Mouse (Mus musculus) neural tube, embryonic 13.5 days (tissue): ENCODE measurements around the gene Pxn. TPM values are rescaled to one million over a fixed set of nuclear protein-coding genes. Genes with fewer than 3 reads are reported as not detected.

ENCODE experiments used
- ATAC-seq: fragments of 200-750 bp; cut with Nextera tagmentation; 2 replicates; pipeline ENCODE4 v1.8.0; 2017; ENCODE audit warnings: low read depth, mild to moderate bottlenecking, moderate TSS enrichment, moderate library complexity
- H3K27ac ChIP-seq: fragments of 300-500 bp; sonication (generic); replicated peaks from 2 replicates; pipeline ENCODE4 v1.5.1; 2015; ENCODE audit warnings: moderate library complexity, mild to moderate bottlenecking, inconsistent platforms
- H3K27me3 ChIP-seq: fragments of 300-500 bp; sonication (generic); 2 replicates; pipeline ENCODE4 v1.6.1; 2015; ENCODE audit warnings: mild to moderate bottlenecking, inconsistent platforms
- H3K36me3 ChIP-seq: fragments of 300-500 bp; sonication (generic); 2 replicates; pipeline ENCODE4 v1.6.1; 2015; ENCODE audit warnings: mild to moderate bottlenecking, inconsistent platforms
- H3K4me1 ChIP-seq: fragments of 300-500 bp; sonication (generic); replicated peaks from 2 replicates; pipeline ENCODE4 v1.6.1; 2015; ENCODE audit warnings: inconsistent platforms
- H3K4me2 ChIP-seq: fragments of 300-500 bp; sonication (generic); 2 replicates; pipeline ENCODE4 v1.6.1; 2015; ENCODE audit warnings: inconsistent platforms, mild to moderate bottlenecking, moderate library complexity
- H3K4me3 ChIP-seq: fragments of 300-500 bp; sonication (generic); 2 replicates; pipeline ENCODE4 v1.5.1; 2015; ENCODE audit warnings: mild to moderate bottlenecking, inconsistent platforms
- H3K9ac ChIP-seq: fragments of 300-500 bp; sonication (generic); 2 replicates; pipeline ENCODE4 v1.6.1; 2015; ENCODE audit warnings: moderate library complexity, mild to moderate bottlenecking, inconsistent platforms
- H3K9me3 ChIP-seq: fragments of 300-500 bp; sonication (generic); 2 replicates; pipeline ENCODE4 v1.6.1; 2016; ENCODE audit warnings: inconsistent platforms
- WGBS: fragments of 180-500 bp; shearing (Covaris S2); methylation state at CpG from one replicate; pipeline ENCODE4 v1.1.7; 2015; 5-methylcytosine and 5-hydroxymethylcytosine counted together
- polyA plus RNA-seq: library from polyadenylated mRNA; unstranded; fragments of >200 nt; fragmentation: Nextera tagmentation; extraction: Ambion mirVana; gene quantifications from 2 replicates; pipeline ENCODE4 v1.2.1, GENCODE M21; 2015

Gene Pxn
- polyA plus RNA-seq, 1 experiment from 2014 or later: 26.5 TPM

DNA sequence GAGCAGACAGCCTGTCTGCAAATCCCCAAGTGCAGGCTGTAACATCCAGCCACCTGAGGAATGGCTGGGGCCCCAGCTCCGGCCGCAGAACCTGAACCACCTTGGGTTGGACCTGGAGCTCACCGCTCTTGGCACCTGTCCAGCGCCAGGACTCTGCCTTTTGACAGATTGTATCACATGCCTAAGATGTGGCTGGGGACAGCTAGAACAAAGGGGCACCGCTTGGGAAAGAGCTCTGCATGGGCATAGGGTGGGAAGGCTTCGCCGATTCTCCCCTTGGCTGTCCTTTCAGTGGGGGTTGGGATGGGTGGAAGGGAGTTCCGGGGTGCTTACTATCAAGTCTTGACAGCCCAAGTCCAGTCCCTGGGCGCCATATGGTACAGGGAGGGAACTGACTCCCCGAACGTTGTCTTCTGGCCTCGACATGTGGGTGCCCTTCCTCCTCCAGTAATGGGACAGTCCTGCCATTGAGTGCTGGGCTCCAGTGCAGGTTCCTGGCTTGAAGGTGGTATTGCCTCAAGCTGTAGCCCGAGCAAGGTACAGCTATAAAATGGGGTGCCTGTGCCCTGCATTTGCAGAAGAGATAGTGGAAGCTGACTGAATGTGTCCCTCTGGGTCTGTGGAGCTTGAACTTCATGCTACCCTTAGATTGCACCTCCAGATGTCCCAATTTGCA lies 31.7 kb downstream of the Pxn start:
- peak; percentile 26; the same call in 1 of the 2 replicates for ATAC-seq
- 0 out of 2 replicates have a peak overlapping the region, but pooled peaks have one; percentile 26 for H3K9ac ChIP-seq
- no peak overlapping the region for H3K4me3 ChIP-seq
- 74% methylated on average over 13 of the region's 13 CpGs for WGBS
- H3K27ac ChIP-seq: no peak overlapping the region; the same call in 1 of the 2 replicates
- H3K9me3 ChIP-seq: no peaks in the 10 kb centered on the region
- H3K36me3 ChIP-seq: no peaks in the 10 kb centered on the region
- H3K4me1 ChIP-seq: peaks cover 54% of the 10 kb centered on the region
- H3K4me2 ChIP-seq: 0 out of 2 replicates have a peak overlapping the region, but pooled peaks have one; percentile 13
- no peaks in the 10 kb centered on the region for H3K27me3 ChIP-seq

DNA sequence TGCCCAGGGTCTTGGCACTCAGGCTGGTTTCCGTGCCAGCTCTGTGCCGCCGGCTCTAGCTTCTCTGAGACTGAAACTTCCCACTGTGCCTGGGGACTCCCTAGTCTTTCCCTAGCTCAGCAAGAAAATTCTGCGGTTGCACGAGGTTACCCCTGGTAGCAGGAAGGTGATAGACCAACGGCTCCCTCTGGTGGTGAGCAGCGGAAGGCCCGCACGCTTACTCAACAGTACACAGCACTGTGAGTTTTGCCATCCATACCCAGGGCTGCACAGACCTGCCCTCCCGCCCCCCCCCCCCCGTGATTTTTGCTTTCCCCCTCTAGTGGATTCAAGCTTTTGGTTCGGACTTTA lies 32.2 kb downstream of the Pxn start:
- Histone ChIP-seq H3K4me3 (no peak overlapping the region), H3K4me2 (0 out of 2 replicates have a peak overlapping the region, but pooled peaks have one; percentile 13), H3K9me3 (no peaks in the 10 kb centered on the region), H3K27ac (no peak overlapping the region; the same call in 1 of the 2 replicates), H3K27me3 (no peaks in the 10 kb centered on the region), H3K9ac (0 out of 2 replicates have a peak overlapping the region, but pooled peaks have one; percentile 26), H3K4me1 (peaks cover 56% of the 10 kb centered on the region), H3K36me3 (no peaks in the 10 kb centered on the region)
- peak; percentile 80 for ATAC-seq
- WGBS: 2% methylated on average over 12 of the region's 12 CpGs

DNA sequence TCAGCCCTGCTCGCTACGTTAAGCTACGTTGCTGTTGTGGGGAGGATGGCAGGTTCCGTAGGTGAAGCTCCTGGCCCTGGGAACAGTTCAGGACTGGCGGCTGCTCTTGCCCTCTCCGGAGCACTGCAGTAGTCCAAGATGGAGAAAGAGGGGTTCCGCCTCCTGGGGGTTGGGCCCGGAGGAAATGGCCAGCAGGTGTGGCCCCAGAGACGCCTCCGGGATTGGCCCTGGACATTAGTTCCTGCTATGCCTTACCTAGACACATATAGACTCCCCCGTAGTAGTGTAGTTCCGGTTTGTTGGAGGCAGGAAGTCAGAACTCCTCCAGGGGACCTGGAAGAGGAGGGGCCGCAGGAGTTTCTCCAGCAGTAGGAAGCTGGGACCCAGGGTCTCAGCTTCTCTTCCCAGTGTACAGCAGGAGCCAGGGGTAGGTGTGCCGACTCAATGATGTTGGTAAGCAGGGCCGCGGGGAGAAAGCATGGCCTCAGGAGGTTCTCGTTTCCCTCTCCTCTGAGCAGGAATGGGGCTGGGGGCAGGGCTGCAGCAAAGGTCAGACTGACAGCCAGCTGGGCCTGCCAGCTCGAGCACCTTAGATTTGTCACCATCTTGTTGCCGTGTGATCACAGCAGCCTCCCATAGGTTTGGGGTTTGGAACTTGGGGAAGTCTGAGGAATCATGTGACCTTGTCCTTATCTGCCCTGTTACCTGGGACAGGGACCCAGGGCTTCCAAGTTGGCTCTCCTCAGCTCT lies 36.3 kb downstream of the Pxn start:
- Histone ChIP-seq H3K4me3 (no peak overlapping the region), H3K36me3 (peaks cover 29% of the 10 kb centered on the region), H3K27ac (peak overlapping the region; percentile 54), H3K4me2 (0 out of 2 replicates have a peak overlapping the region, but pooled peaks have one; percentile 7), H3K9ac (peak overlapping the region; percentile 22), H3K27me3 (no peaks in the 10 kb centered on the region), H3K9me3 (no peaks in the 10 kb centered on the region), H3K4me1 (peaks cover 57% of the 10 kb centered on the region)
- no peak for ATAC-seq
- 62% methylated on average over 19 of the region's 19 CpGs for WGBS

DNA sequence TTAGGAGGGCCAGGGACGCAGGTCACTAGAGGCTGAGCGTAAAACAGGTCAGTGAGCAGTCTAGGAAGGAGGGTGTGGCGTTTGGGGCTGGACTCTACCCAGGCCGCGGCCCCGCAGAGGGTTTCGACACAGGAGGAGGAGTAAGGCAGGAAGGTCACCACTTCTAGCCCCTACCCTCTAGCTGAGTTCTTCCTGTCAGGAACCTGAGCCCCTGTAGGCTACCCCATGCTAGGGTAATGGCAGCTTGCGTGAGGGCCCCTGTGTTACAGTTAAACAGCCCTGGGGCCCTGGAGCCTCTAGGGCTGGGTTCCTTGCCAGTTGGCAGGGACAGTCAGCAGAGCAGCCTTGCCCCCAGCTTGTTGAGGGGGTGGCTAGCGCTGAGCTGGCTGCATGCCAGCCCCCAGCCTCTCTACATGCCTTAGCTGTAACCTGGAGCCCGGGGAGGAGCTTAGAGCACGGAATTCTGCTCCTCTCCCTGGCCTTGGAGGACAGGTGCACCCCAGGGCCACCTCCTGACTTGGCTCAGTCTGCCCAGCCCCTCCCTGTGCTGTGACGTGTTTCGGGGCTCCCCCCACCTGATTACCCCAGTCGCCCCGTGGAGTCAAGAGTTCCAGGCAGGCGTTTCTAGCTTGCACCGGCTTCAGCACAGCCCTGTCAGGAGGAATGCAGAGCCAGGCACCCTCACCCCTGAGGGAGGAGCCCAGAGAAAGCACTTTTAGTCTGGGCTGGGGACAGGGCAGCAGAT lies 37.2 kb downstream of the Pxn start:
- Histone ChIP-seq H3K9ac (peak overlapping the region; percentile 49; the same call in 1 of the 2 replicates), H3K4me1 (peaks cover 49% of the 10 kb centered on the region), H3K4me2 (peak overlapping the region; percentile 13; the same call in 1 of the 2 replicates), H3K27me3 (no peaks in the 10 kb centered on the region), H3K4me3 (no peak overlapping the region), H3K27ac (peak overlapping the region; percentile 54), H3K36me3 (peaks cover 36% of the 10 kb centered on the region), H3K9me3 (no peaks in the 10 kb centered on the region)
- ATAC-seq: peak; percentile 72
- 63% methylated on average over 17 of the region's 17 CpGs for WGBS

DNA sequence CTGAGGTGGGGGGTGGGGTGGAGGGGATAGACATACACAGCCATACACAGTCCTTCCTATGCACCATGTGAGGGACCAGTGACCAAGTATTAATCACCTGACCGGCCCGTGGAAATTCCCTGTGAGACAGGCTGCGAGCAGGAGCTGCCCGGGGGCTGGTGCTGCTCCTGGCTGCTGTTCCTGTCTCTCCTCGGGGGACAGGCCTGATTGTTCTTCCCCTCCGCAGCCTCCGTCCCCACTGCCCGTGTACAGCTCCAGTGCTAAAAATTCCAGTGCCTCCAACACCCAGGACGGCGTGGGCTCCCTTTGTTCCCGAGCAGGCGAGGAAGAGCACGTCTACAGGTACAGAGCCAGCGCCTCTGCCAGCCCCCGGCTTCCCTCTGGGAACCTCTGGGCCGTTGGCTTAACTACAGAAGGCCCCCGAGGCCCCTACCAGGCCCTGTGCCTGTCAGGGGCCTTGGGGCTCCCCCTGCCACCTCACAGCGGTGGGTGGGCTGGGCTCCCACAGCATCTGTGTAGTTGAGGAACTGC lies 38.2 kb downstream of the Pxn start:
- Histone ChIP-seq H3K27ac (peak overlapping the region; percentile 15; the same call in 1 of the 2 replicates), H3K9ac (no peak overlapping the region)

DNA sequence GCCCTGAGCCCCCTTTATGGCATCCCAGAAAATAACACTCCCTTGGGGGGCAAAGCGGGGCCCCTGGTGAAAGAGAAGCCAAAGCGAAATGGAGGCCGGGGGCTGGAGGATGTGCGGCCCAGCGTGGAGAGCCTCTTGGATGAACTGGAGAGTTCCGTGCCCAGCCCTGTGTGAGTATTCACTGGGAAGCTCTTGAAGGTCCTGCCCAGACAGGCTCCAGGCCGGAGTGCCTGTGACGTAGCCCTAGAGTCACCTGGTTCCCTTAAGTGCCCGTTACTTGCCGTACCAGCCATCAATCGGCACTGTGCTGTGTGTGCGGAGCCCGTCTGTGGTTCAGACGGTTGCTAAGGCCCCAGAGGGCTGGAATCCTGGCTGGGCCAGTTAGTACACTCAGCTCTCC lies 39.2 kb downstream of the Pxn start:
- no peak for ATAC-seq
- H3K9ac ChIP-seq: peak overlapping the region; percentile 8; the same call in 1 of the 2 replicates
- H3K4me1 ChIP-seq: peaks cover 45% of the 10 kb centered on the region
- H3K4me2 ChIP-seq: no peak overlapping the region
- 83% methylated on average over 14 of the region's 14 CpGs for WGBS
- H3K4me3 ChIP-seq: no peak overlapping the region
- no peak overlapping the region for H3K27ac ChIP-seq
- H3K36me3 ChIP-seq: peaks cover 48% of the 10 kb centered on the region
- no peaks in the 10 kb centered on the region for H3K9me3 ChIP-seq
- H3K27me3 ChIP-seq: no peaks in the 10 kb centered on the region

More for the DNA sequence above, 38.2 kb downstream of the Pxn start:
- Histone ChIP-seq H3K9me3 (no peaks in the 10 kb centered on the region), H3K4me1 (peaks cover 45% of the 10 kb centered on the region), H3K27me3 (no peaks in the 10 kb centered on the region), H3K4me2 (no peak overlapping the region), H3K4me3 (no peak overlapping the region), H3K36me3 (peaks cover 46% of the 10 kb centered on the region)
- 55% methylated on average over 18 of the region's 18 CpGs for WGBS
- ATAC-seq: no peak

DNA sequence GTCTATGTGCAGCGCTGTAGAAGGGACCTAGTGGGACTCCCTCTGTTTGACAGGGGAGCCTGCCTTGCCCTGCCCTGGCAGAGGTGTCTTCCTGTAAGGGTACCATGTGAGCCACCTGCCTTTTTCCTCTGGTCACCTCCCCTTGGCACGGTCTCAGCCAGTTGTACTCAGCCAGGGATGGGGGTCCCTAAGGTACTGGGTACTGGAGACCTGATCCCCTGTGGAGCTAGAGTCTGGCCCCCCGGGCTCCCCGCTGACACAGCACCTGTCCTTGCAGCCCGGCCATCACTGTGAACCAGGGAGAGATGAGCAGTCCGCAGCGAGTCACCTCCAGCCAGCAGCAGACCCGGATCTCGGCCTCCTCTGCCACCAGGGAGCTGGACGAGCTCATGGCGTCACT lies 40.1 kb downstream of the Pxn start:
- 85% methylated on average over 11 of the region's 11 CpGs for WGBS
- Histone ChIP-seq H3K4me2 (no peak overlapping the region), H3K27me3 (no peaks in the 10 kb centered on the region), H3K27ac (0 out of 2 replicates have a peak overlapping the region, but pooled peaks have one; percentile 38), H3K36me3 (peaks cover 54% of the 10 kb centered on the region), H3K9me3 (no peaks in the 10 kb centered on the region), H3K9ac (no peak overlapping the region), H3K4me1 (peaks cover 45% of the 10 kb centered on the region), H3K4me3 (no peak overlapping the region)
- ATAC-seq: no peak

DNA sequence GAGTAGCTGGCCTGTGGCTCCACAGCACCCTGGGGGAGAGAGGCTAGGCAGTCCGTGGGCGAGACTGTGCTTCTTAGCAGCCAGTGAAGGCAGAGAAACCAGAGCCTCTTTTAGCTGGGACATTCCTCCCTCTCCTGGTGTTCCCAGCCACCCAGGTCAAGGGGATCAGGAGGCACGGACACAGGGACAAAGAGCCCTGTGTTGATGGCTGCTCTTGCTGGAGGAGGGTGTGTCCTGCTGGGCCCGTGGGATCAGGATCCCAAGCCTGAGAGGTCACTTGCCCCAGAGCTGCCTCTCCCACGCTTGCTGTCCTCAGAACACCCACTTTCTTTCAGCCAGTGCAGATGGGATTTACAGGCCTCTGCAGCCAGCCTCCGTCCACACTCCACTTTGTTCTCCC lies 40.5 kb downstream of the Pxn start:
- ATAC-seq: no peak
- no peaks in the 10 kb centered on the region for H3K27me3 ChIP-seq
- 43% methylated on average over 6 of the region's 6 CpGs for WGBS
- H3K9me3 ChIP-seq: no peaks in the 10 kb centered on the region
- peaks cover 44% of the 10 kb centered on the region for H3K4me1 ChIP-seq
- H3K4me2 ChIP-seq: no peak overlapping the region
- H3K4me3 ChIP-seq: no peak overlapping the region
- H3K9ac ChIP-seq: no peak overlapping the region
- H3K27ac ChIP-seq: 0 out of 2 replicates have a peak overlapping the region, but pooled peaks have one; percentile 38
- H3K36me3 ChIP-seq: peaks cover 58% of the 10 kb centered on the region

DNA sequence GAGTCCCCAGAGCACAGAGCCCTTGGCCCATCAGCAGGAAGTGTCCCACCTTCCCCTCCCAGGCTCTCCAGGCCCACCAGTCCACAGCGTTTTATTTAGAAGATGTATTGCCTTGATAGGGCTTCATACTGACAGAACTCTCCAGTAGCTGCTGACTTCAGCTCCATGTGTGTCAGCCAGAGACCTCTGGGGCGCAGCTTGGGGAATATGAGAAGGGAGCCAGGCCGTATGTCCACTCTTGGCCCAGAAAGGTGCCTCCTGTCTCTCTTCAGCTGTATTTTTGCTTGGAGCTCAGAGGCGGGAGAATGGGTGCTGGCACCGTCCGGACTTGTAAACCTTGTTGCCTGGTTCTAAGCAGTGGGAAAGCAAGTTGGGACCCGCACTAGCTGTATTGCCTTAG lies 40.9 kb downstream of the Pxn start:
- 77% methylated on average over 7 of the region's 7 CpGs for WGBS
- H3K9ac ChIP-seq: no peak overlapping the region
- ATAC-seq: no peak
- no peak overlapping the region for H3K4me3 ChIP-seq
- H3K27ac ChIP-seq: no peak overlapping the region; the same call in 1 of the 2 replicates
- H3K4me2 ChIP-seq: no peak overlapping the region
- H3K9me3 ChIP-seq: no peaks in the 10 kb centered on the region
- peaks cover 40% of the 10 kb centered on the region for H3K4me1 ChIP-seq
- no peaks in the 10 kb centered on the region for H3K27me3 ChIP-seq
- peaks cover 62% of the 10 kb centered on the region for H3K36me3 ChIP-seq

DNA sequence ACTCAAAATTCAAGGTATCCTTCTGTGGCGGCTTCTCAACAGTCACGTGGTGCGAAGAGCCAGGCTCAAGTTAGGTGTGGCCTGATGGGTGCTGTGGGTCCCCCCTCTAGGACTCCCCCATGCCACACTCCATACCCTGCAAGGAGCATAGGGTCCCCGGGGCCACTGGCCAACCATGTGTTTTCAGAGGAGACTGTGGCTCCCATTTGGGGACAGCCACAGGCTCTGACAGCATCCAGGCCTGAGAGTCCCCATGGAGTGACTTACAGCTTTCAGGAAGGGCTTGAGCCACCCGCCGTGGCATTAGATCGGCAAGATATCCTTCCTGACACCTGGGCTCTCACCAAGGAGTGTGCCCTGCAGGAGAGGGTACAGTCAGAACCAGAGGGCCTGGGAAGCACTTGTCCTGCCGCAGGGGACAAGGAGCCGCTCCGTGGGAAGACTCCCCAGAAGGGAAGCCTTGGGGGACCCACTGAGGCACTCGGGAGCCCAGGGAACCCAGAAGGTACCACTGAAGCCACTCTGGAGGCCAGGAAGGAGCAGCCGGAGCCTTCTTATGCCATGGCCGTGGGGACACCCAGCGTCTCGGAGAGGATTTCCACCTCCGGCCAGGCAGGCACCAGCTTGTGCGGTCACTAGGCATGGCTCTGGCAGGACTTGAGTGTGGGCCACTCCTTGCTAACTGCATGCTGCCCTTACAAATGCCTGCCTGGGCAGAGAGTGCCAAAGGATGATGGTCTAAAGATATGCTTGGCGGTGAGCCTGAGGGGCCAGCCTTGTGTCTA lies 42.2 kb downstream of the Pxn start:
- no peak for ATAC-seq
- H3K9ac ChIP-seq: no peak overlapping the region
- H3K4me2 ChIP-seq: no peak overlapping the region
- H3K27me3 ChIP-seq: no peaks in the 10 kb centered on the region
- no peak overlapping the region for H3K4me3 ChIP-seq
- peaks cover 27% of the 10 kb centered on the region for H3K4me1 ChIP-seq
- no peak overlapping the region for H3K27ac ChIP-seq
- 91% methylated on average over 18 of the region's 18 CpGs for WGBS
- H3K9me3 ChIP-seq: no peaks in the 10 kb centered on the region
- peaks cover 75% of the 10 kb centered on the region for H3K36me3 ChIP-seq

DNA sequence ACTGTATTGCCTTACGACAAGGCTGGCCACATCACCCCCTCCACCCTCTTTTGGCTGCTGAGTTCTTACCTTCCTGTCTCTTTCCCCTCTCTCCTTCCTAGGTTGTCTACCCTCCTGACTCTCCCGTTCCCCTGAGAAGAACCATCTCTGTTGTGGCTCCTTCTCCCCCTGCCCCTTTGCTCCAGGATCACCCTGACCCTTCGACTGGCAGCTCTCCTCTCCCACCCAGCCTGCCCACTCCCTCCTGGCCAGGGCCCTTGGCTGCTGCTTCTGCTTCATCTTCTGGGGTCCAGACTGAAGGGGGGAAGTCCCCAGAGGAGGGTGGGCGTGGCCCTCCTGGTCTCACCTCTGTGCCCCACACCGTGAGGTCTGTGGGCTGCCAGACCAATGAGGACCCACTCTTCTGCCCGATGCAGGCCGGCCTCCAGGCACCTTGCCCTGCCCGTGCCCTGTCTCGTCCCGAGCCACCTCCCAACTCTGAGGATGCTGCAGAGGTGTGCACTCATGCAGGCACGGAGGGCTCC lies 44.1 kb downstream of the Pxn start:
- WGBS: 80% methylated on average over 11 of the region's 11 CpGs
- H3K36me3 ChIP-seq: peaks cover 81% of the 10 kb centered on the region
- ATAC-seq: no peak
- H3K4me1 ChIP-seq: peaks cover 9% of the 10 kb centered on the region; the same call in 1 of the 2 replicates
- no peaks in the 10 kb centered on the region for H3K27me3 ChIP-seq
- H3K27ac ChIP-seq: no peak overlapping the region
- no peak overlapping the region for H3K4me2 ChIP-seq
- H3K9ac ChIP-seq: no peak overlapping the region
- no peaks in the 10 kb centered on the region for H3K9me3 ChIP-seq
- H3K4me3 ChIP-seq: no peak overlapping the region
